Mouse (Mus musculus): ENCODE measurements around the gene Marc1. TPM values are rescaled to one million over a fixed set of nuclear protein-coding genes. Genes with fewer than 3 reads are reported as not detected.

Marc1 gene
- not detected for total RNA-seq (2021)

GRCm38 (mm10) chr1:184810780-184811575 is at the start of gene Marc1:
TSS of gene Marc1 (minus strand) at chr1:184811313.
- DNase-seq (ENCODE audit: low spot score in 2 of 2) = no peak
- intact Hi-C loops (cut with DNase I) = no loop called here

DNA sequence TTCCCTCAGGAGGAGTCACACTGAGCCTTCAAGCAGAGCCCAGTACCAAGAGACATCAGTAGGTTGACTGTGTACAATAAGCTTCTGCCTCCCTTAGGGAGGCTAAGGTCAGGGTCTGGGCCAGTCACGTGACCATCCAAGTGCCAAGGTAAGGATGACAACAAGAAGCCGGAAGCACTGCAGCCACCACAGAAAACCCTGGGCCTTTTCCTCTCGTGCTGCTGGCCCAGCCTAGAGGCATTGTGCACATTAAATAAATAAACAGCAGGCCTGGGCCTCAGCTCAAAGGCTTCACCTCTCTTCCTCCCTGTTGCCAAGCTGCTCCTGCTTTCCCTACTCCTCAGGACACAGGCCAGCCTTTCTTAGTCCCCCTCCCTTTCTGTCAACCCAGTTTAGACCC is 49.2 kb upstream of the Marc1 start:
- intact Hi-C loops (cut with DNase I) = no loop called here
- DNase-seq (ENCODE audit: low spot score in 2 of 2) = no peak

GRCm38 (mm10) chr1:184858253-184858652 is 47.1 kb upstream of the Marc1 start:
- intact Hi-C loops (cut with DNase I) = no loop called here
- DNase-seq (ENCODE audit: low spot score in 2 of 2) = no peak

DNA sequence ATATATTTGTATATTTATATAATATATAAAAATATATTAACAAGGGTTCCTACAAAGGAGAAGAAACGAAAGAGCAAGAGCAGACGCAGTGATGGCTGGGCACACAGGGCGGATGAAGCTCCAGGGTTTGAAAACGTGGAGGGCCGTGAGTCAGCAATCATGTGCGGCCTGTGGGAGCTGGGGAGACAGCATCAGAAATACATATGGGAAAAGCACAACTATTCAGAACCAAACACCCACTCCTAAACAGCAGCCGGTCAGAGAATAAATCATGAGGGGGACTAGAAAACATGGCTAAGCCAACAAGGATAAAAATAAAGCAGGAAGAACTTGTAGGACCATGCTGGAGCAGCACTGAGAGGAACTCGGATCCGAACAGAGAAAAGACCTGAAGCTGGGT is 46.1 kb upstream of the Marc1 start:
- intact Hi-C loops (cut with DNase I) = loop anchor here (1.0 kb wide), 1 partner anchor 20 kb away; no protein-coding TSS in a partner anchor
- peak in 1 of 2 experiments; percentile 82 for DNase-seq (ENCODE audit: low spot score in 2 of 2)

GRCm38 (mm10) chr1:184853922-184854321 is 42.8 kb upstream of the Marc1 start:
- no peak for DNase-seq (ENCODE audit: low spot score in 2 of 2)
- intact Hi-C loops (cut with DNase I) = loop anchor here (2.0 kb wide), 2 partner anchors 29 to 39 kb away; partner anchors contain the start of gene C130074G19Rik

DNA sequence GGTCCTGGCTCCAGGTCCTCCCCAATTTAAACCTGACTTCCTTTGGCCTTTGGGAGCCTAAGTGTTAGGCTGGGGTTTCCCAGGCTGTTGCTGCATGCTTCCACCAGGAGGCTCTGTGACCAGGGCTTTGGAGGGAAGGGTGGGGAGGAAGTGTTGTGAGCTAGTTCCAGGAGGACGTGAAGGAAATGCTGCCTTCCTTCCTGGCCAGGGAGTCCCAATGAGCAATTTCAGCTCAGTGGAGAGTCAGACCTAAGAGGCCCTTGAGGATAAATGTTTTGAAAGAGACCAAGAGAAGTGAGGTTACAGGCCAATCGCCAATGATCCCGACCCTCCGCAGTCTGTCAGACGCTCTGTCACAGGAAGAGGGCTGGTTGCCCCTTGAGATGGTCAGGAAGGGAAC is 42.2 kb upstream of the Marc1 start:
- intact Hi-C loops (cut with DNase I) = loop anchor here (2.0 kb wide), 2 partner anchors 29 to 39 kb away; partner anchors contain the start of gene C130074G19Rik
- peak; percentile 51 to 71 for DNase-seq (ENCODE audit: low spot score in 2 of 2)

DNA sequence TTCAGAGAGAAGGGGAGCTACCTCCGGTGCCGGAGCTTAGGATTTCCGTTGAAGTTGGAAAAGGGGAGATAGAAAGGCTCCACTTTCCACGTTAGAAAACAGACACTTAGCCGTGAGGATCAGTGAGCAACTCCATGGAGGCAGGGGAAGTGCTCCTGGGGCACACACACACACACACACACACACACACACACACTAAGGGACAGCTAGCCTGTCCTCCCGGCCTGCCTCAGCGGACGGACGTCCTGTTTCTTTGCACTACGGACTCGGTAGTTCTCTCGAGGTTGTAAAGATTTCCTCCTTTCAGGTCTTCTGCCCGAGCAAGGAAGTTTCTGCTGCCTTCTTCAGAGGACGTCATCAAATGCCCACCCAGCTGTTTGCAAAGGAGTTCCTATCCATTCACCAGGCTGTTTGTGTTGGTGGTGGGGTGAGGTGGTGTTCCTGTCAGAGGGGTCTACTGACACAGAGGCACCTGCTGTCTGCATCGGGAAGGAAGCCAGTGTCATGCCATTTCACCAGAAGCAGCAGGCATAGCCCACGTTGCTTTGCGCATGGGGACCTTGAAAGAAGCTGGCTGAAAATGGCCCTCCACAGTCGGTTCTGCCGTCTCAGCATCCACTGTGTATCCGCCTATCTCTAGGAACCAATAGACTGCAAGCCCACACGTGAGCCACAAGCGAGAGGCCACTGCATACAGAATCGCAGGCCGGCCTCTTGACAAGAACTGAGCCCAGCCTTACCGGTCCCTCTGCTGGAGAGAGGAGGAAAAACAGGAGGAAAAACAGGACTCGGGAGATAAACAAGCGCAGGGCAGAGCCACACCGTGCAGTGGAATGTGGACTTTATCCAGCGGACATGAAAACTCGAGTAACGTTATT is 40.9 kb upstream of the Marc1 start:
- intact Hi-C loops (cut with DNase I) = loop anchor here (2.0 kb wide), 2 partner anchors 31 to 41 kb away; partner anchors contain the start of gene C130074G19Rik
- DNase-seq (ENCODE audit: low spot score in 2 of 2) = peak; percentile 79 to 91

DNA sequence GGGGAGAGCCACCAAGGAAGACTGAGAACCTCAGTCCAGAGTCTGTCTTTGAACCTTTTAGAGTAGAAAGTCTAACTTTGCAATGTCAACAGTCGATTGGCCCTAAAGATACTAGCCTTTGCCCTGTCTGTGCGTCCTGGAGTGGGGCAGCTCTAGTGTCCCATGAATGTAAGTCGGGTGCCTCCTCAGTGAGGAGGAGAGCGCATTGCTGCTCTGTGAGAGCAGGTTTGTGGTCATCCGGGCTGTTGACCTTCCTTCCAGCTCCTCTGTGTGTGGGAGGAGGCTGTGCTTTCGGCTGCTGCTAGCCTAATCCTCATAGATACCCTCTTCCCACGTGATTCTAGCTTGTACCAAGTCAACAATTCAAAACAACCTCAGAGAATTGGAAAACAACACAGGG is 40.1 kb upstream of the Marc1 start:
- intact Hi-C loops (cut with DNase I) = no loop called here
- DNase-seq (ENCODE audit: low spot score in 2 of 2) = no peak

- no peak for DNase-seq (ENCODE audit: low spot score in 2 of 2)
- intact Hi-C loops (cut with DNase I) = no loop called here
Observed at GRCm38 (mm10) chr1:184846973-184847372, 35.9 kb upstream of the Marc1 start.

GRCm38 (mm10) chr1:184846092-184846750 is 35.1 kb upstream of the Marc1 start, which contains the start of gene Marc2:
TSS of gene Marc2 (minus strand) at chr1:184846451.
- intact Hi-C loops (cut with DNase I) = no loop called here
- peak in 1 of 2 experiments; percentile 45 for DNase-seq (ENCODE audit: low spot score in 2 of 2)

DNA sequence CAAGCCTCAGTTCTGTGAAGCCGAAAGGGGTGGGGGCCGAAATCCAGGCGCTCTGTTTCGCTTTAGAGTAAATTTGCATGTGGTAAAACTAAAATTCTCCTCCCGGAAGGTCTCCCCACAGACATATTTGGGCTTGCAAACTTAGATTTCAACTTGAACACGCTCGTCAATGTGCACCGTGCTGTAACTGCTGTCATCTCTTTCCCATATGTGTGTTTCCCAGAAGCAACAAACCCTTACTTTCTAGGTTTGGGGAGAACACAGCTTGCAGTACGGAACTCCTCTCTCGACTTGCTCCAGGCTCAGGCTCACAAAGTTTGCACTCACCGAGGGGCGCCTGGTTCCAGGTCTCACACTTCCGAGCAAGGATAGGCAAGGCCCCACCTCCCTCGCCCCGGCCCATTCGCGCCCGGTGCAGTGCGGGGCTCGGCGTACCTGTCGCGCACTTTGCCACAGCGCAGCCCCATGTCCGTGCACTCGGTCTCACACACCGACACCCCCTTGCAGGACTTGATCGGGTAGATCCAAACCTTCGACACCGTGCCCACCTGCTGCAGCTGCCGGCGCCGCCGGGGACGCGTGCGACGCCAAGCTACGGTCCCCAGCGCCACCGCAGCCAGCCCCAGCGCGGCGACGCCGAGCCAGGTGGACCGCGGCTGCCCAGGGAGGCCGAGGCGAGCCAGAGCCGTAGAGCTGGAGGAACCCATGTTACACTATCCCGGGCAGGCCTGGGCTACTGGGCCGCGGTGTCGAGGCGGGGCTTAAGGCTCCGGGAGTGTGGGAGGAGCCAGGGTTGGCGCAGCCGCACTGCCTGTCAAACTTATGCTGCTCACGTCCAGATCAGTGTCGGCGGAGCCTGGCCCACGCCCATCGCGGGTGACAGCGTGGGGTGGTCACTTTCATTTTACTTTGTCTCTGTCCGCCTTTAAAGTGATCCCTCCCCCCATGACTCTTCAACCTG is 34.3 kb upstream of the Marc1 start:
- intact Hi-C loops (cut with DNase I) = loop anchor here (2.0 kb wide), 1 partner anchor 19 kb away; no protein-coding TSS in a partner anchor
- peak; percentile 87 to 90 for DNase-seq (ENCODE audit: low spot score in 2 of 2)

GRCm38 (mm10) chr1:184844326-184845066 is 33.4 kb upstream of the Marc1 start:
- intact Hi-C loops (cut with DNase I) = loop anchor here (2.0 kb wide), 1 partner anchor 18 kb away; no protein-coding TSS in a partner anchor
- DNase-seq (ENCODE audit: low spot score in 2 of 2) = peak in 1 of 2 experiments; percentile 41

GRCm38 (mm10) chr1:184837649-184838048 is 26.5 kb upstream of the Marc1 start:
- intact Hi-C loops (cut with DNase I) = no loop called here
- DNase-seq (ENCODE audit: low spot score in 2 of 2) = no peak

GRCm38 (mm10) chr1:184836350-184836749 is 25.2 kb upstream of the Marc1 start:
- intact Hi-C loops (cut with DNase I) = no loop called here
- no peak for DNase-seq (ENCODE audit: low spot score in 2 of 2)

- no peak for DNase-seq (ENCODE audit: low spot score in 2 of 2)
- intact Hi-C loops (cut with DNase I) = no loop called here
Observed at GRCm38 (mm10) chr1:184833499-184833898, 22.4 kb upstream of the Marc1 start.

DNA sequence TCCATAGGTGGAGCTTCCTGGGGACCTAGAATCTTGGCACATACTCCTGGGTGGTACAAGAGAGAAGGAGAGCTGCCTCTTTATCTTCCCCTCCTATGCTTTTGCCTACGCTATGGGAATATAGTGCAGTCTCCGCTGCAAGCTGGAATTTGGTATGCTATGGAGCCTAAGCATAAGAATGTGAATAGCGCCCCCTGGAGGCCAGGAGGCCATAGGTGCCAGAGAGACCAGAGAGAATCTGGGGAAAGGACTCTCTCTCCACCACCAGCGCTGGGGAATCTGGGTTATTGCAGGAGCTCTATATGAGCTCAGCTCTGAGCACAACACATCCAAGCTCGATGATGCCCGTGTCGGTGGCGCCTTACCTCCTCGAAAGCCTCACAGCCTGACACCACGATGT is 21.1 kb upstream of the Marc1 start:
- no peak for DNase-seq (ENCODE audit: low spot score in 2 of 2)
- intact Hi-C loops (cut with DNase I) = no loop called here

GRCm38 (mm10) chr1:184829897-184830296 is 18.8 kb upstream of the Marc1 start:
- intact Hi-C loops (cut with DNase I) = no loop called here
- DNase-seq (ENCODE audit: low spot score in 2 of 2) = no peak
